Mouse (Mus musculus): ENCODE data around the gene Ctsj. TPM values are rescaled to one million over a fixed set of nuclear protein-coding genes. Genes with fewer than 3 reads are reported as not detected.
"Not testable (repeated sequence)": the region's sequence is repeated elsewhere in the genome, so short reads cannot be mapped to it uniquely, and the experiment has no call there.

The Ctsj gene
- not detected for total RNA-seq (2021)
- long read RNA-seq, experiment 1: 0 reads
- long read RNA-seq, experiment 2: 0 reads

DNA sequence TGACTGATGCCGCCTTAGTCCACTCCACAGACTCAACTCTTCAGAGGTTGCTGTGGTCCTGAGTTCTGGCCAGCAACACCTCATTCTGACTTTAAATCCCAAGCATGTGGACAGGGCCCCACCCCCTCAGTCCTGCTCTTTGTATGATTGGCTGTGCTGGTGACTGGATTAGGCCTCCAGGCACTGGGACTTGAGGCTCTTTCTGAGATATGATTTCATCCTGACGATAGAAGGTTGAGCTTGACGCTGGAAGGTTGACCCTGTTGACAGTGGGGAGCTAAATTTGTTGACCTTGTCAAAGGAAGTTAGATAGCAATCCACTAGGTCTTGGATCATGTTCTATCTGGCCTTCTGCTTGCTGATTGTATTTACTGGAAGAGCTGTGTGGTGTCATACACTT lies at the start of gene Ctsj:
Gene Ctsj, minus strand, starts transcription at position 101 of the 400 bp plus-strand sequence.
- no peak for DNase-seq (ENCODE audit: low spot score in 2 of 2)

DNA sequence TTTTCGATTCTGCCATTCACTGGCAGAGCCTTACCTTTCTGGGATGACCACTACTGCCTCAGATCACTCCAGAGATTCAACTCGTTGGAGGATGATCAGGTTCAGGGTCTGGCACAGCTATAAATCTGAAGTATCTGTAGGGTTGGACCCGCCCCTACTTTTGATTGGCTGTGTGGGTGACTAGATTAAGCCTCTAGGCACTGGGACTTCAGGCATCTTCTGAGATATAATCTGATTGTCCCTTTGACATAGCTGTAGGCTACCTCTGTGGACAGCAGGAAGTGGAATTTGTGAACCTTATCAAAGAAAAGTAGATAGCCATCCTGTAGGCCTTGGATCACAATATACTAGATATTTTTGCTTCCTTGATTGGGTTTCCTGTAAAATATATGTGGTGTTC lies 34.8 kb upstream of the Ctsj start, which contains the start of gene Ctsq:
Gene Ctsq, minus strand, starts transcription at position 101 of the 400 bp plus-strand sequence.
- no peak for DNase-seq (ENCODE audit: low spot score in 2 of 2)

DNA sequence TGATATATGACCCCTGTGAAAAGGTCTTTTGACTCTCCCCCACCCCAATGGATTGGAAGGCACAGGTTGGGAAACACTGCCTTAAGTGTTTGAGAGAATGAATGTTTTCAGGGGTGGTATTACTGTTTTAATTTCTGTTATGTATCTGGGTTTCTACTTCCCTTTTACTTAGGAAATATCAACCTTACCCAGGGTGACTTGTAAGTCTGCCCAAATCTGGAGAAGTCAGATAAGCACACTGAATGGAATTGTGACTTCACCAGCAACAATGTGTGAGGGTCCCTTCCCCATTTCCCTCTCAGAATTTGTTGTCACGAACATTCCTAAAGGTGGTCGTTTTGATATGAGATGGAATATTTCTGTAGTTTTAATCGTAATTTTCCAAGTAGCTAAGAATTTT lies 17.0 kb upstream of the Ctsj start:
- no peak for DNase-seq (ENCODE audit: low spot score in 2 of 2)

DNA sequence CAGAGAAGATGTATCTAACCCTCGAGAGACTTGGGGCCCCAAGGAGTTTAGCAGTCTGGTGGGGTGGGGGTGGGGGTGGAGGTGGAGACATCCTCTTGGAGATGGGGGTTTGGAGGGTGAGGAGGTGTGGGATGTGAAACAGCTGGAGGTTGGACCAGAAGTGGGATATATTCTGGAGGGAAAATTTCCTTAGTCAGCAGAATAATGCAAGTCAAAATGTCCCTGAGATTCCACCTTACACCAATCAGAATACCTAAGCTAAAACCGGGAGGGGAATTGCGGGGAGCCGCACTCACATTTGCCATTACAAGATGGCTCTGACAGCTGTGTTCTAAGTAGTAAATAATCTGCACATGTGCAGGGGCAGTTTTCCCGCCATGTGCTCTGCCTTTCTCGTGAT lies 16.1 kb upstream of the Ctsj start:
- no peak for DNase-seq (ENCODE audit: low spot score in 2 of 2)

DNA sequence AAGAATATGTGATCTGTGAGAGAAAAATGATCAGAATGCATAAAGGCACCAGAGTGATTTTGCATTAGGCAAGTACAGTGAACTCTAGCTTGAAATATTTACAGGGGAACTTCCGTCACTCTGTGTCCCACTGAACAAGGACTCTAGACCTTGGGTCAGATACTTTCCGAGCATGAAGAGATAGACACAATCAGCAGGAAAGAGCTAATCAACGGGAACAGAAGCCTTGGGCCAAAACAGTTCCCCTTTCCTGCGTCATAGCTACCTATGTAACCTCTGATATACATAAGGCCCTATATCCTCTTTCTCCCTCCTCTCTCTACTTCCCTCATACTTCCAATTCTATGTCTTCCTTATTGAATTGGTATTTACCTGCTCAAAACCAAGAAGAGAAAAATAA lies 4.4 kb upstream of the Ctsj start:
- no peak for DNase-seq (ENCODE audit: low spot score in 2 of 2)

DNA sequence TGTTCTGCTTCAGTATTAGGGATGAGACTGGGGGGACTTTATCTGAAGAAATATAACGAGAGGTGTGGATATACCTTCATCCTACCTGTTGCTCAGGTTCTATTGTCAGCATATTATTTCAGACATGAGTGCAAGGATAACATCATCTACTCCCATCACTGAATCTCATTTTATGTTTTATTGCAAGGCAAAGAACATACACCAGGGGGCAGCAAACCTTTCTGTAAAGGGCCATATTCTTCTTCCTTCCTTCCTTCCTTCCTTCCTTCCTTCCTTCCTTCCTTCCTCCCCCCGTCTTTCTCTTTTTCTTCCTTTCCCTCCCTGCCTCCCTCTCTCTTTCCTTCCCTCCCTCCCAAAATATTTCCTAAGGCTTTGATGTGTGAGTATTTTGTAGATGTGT lies 8.2 kb downstream of the Ctsj start:
- no peak for DNase-seq (ENCODE audit: low spot score in 2 of 2)

DNA sequence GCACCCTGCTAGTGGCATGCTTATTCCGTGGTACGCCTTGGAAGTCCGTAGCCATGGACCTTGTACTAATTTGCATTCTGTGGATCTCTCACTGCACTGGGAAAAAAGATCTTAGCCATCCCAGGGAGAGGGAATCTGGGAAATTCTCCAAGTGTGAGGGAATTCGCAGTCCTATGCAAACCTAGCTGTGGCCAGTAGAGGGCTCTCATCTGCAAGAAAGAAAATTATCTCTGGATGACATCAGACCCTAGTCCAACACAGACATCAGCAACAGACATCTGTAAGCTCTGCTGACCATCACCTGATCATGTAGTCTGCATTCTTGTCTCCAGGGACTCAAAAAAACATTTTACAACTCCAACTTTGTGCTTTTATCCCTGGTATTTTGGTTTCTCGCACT lies 18.8 kb downstream of the Ctsj start:
- DNase-seq (ENCODE audit: low spot score in 2 of 2): not testable (repeated sequence)

DNA sequence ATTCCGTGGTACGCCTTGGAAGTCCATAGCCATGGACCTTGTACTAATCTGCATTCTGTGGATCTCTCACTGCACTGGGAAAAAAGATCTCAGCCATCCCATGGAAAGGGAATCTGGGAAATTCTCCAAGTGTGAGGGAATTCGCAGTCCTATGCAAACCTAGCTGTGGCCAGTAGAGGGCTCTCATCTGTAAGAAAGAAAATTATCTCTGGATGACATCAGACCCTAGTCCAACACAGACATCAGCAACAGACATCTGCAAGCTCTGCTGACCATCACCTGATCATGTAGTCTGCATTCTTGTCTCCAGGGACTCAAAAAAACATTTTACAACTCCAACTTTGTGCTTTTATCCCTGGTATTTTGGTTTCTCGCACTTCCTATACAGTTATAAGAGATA lies 33.4 kb downstream of the Ctsj start:
- DNase-seq (ENCODE audit: low spot score in 2 of 2): not testable (repeated sequence)

DNA sequence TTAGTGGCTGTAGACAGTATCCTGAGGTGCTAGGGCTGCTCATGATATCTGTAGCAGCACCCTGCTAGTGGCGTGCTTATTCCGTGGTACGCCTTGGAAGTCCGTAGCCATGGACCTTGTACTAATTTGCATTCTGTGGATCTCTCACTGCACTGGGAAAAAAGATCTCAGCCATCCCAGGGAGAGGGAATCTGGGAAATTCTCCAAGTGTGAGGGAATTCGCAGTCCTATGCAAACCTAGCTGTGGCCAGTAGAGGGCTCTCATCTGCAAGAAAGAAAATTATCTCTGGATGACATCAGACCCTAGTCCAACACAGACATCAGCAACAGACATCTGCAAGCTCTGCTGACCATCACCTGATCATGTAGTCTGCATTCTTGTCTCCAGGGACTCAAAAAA lies 41.8 kb downstream of the Ctsj start:
- not testable (repeated sequence) for DNase-seq (ENCODE audit: low spot score in 2 of 2)

DNA sequence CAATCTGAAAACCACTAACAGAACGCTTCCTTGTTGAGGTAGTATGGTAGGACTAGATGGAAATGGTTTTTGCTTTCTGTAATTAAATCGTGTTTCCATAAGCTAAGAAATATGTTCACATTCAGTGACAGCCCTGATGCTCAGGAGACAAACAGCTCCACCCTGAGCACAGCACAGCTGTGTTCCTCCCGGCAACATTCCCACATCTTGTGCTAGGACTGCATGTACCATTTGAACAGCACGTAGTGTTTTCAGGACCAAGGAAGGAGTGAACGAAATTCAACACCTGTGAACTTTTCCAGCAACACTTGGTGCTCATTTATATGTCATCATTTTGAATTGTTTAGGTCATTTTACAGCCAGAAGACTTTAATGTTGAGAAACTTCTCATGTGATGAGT lies 44.1 kb downstream of the Ctsj start:
- DNase-seq (ENCODE audit: low spot score in 2 of 2): no peak

Other genes starting within 250 kb of the Ctsj start
- not detected for gene BC051665, start 219.6 kb downstream of the Ctsj start, total RNA-seq (2021)
- not detected for gene Ctsll3, start 203.1 kb downstream of the Ctsj start, total RNA-seq (2021)
- under 1 TPM in 1 of 2 experiments, not detected in 1; 0.45 TPM for gene 4930486L24Rik, start 141.5 kb downstream of the Ctsj start, total RNA-seq (2021)
- gene Gm49392, start 109.1 kb downstream of the Ctsj start, total RNA-seq (2021): not detected
- gene Ctla2b, start 108.5 kb downstream of the Ctsj start, total RNA-seq (2021): 1 to 10 TPM; 2.1 to 2.3 TPM
- not detected for gene Tpbpb, start 101.1 kb downstream of the Ctsj start, total RNA-seq (2021)
- not detected for gene Gm49393, start 70.4 kb downstream of the Ctsj start, total RNA-seq (2021)
- gene Gm49391, start 69.4 kb downstream of the Ctsj start, total RNA-seq (2021): 1 to 10 TPM in 1 of 2 experiments, under 1 TPM in 1; 0.91 to 1.1 TPM
- gene Ctla2a, start 69.3 kb downstream of the Ctsj start, total RNA-seq (2021): 10 to 100 TPM; 25.7 to 35.2 TPM
- not detected for gene Tpbpa, start 64.0 kb downstream of the Ctsj start, total RNA-seq (2021)
- gene Ctsq, start 34.7 kb upstream of the Ctsj start, total RNA-seq (2021): not detected
- gene Ctsr, start 158.3 kb upstream of the Ctsj start, total RNA-seq (2021): not detected
- gene Cts6, start 197.5 kb upstream of the Ctsj start, total RNA-seq (2021): not detected
- gene Cts8, start 249.4 kb upstream of the Ctsj start, total RNA-seq (2021): not detected